Mouse (Mus musculus) forebrain, embryonic 10.5 days (tissue): Measurements from ENCODE around the gene Kcp. TPM values are rescaled to one million over a fixed set of nuclear protein-coding genes. Genes with fewer than 3 reads are reported as not detected.
A peak's percentile ranks its signal among the peaks of the same experiment; 100 is the strongest.

Experiments
- DNase-seq: peaks from one replicate; pipeline ENCODE4 v3.0.0-alpha.2; 2017; ENCODE audit warnings: low spot score; ENCODE audit errors: extremely low spot score
- H3K27ac ChIP-seq: fragments of 300-500 bp; sonication (generic); 2 replicates; pipeline ENCODE4 v1.5.1; 2016; ENCODE audit warnings: mild to moderate bottlenecking
- H3K27me3 ChIP-seq: fragments of 300-500 bp; sonication (generic); 2 replicates; pipeline ENCODE4 v1.6.1; 2016; ENCODE audit warnings: mild to moderate bottlenecking; ENCODE audit not compliant: poor library complexity, severe bottlenecking
- H3K36me3 ChIP-seq: fragments of 300-500 bp; sonication (generic); replicated peaks from 2 replicates; pipeline ENCODE4 v1.6.1; 2016; ENCODE audit warnings: mild to moderate bottlenecking, moderate library complexity
- H3K4me1 ChIP-seq: fragments of 300-500 bp; sonication (generic); 2 replicates; pipeline ENCODE4 v1.6.1; 2016
- H3K4me3 ChIP-seq: fragments of 300-500 bp; sonication (generic); 2 replicates; pipeline ENCODE4 v1.5.1; 2016; ENCODE audit warnings: mild to moderate bottlenecking, moderate library complexity
- H3K9me3 ChIP-seq: fragments of 300-500 bp; sonication (generic); 2 replicates; pipeline ENCODE4 v1.6.1; 2016; ENCODE audit warnings: mild to moderate bottlenecking, moderate library complexity
- WGBS: fragments of 180-500 bp; shearing (Covaris S2); methylation state at CpG from one replicate; pipeline ENCODE4 v1.1.7; 2016; 5-methylcytosine and 5-hydroxymethylcytosine counted together
- polyA plus RNA-seq: library from polyadenylated mRNA; unstranded; fragments of >200 nt; fragmentation: Nextera tagmentation; extraction: Ambion mirVana; gene quantifications from 2 replicates; pipeline ENCODE4 v1.2.1, GENCODE M21; 2016

Gene Kcp
- 10.8 and 10.9 TPM in 2 replicates for polyA plus RNA-seq

DNA sequence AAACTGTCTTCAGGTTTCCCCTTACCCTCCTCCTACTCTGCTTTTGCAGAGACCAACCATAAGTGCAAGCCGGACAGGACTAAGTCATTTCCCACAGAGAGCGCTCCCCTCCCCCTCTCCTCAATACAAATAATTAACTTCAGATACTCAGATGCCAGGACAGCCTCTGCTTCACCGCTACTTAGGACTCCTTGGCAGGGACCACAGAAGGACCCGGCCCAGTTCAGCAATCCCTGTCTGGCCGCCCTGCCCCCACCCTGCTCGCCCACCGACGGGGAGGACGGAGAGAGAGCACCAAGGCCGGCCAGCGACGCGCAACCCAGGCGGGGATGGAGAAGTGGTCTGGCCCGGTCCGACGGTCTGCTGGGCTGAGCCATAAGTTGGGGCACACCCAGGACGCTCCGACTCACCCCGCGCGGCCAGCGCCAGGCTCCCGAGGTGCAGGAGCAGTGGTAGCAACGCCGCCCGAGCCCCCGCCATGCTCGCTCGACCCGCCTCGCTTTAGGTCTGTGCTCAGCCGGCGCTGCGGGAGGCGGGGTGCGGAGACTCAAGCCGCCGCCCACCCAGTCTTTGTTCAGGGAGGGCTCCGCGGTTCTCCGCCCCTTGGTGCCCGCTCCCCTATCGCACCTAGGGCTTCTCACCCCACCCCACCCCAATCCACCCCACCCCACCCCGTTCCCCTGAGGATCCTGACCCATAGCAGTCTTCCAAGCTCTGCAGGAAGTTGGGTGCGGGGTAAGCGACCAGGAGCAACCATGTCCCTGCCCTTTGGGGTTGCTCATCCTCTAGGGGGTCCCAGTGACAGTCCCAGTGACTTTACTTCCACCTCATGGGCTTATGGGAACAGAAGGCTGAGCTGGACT, at the start of gene Kcp:
Gene Kcp, minus strand, starts transcription at position 506 of the 863 bp plus-strand sequence.
- Histone ChIP-seq H3K4me1 (peaks cover 58% of the 10 kb centered on the region), H3K9me3 (no peaks in the 10 kb centered on the region), H3K27ac (peak within 1 kb of the TSS; percentile 83), H3K27me3 (peaks cover 87% of the 10 kb centered on the region), H3K4me3 (peak within 1 kb of the TSS; percentile 61), H3K36me3 (no peaks in the 10 kb centered on the region)
- WGBS: 1% methylated on average over 47 of the region's 47 CpGs
- DNase-seq: peak; percentile 41

DNA sequence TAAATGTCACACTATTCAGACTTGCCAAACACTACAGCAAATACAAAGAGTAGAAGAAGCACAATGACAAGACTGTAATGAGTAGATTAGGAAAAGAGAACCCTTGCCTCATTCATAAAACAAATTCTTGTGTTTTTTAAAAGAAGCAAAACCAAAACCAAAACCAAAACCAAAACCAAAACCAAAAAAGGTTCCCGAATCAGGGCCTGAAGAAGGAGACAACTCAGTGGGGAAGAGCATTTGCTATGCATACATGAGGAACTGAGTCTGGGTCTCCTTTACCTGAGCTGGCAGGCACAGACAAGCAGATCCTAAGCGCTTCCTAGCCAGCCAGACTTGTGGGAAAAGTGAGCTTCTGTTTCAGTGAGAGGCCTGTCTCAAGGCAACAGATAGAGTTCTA, 49.4 kb upstream of the Kcp start:
- no peaks in the 10 kb centered on the region for H3K9me3 ChIP-seq
- DNase-seq: no peak
- WGBS: 92% methylated on average over 2 of the region's 2 CpGs
- no peak overlapping the region for H3K4me3 ChIP-seq
- H3K27ac ChIP-seq: no peak overlapping the region
- H3K27me3 ChIP-seq: no peaks in the 10 kb centered on the region
- peaks cover 99% of the 10 kb centered on the region for H3K36me3 ChIP-seq
- no peaks in the 10 kb centered on the region for H3K4me1 ChIP-seq

DNA sequence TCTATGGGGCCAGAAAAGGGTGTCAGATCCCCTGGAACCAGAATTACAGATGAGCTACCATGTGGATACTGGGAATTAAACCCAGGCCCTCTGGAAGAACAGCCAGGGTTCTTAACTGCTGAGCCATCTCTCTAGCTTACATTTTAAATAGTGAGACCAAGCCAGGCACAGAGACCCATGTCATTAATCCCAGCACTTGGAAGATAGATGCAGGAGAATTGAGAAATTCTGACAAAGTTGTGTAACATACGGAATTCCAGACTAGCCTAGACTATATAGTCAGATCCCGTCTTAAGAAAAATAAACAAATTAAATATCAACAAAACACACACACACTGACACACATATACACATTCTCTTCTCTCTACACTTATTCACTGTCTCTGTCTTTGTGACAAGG, 44.8 kb upstream of the Kcp start:
- no peaks in the 10 kb centered on the region for H3K27me3 ChIP-seq
- H3K27ac ChIP-seq: no peak overlapping the region
- 91% methylated on average over 2 of the region's 2 CpGs for WGBS
- no peak overlapping the region for H3K4me3 ChIP-seq
- DNase-seq: no peak
- H3K36me3 ChIP-seq: peaks cover 97% of the 10 kb centered on the region
- H3K4me1 ChIP-seq: no peaks in the 10 kb centered on the region
- H3K9me3 ChIP-seq: no peaks in the 10 kb centered on the region

DNA sequence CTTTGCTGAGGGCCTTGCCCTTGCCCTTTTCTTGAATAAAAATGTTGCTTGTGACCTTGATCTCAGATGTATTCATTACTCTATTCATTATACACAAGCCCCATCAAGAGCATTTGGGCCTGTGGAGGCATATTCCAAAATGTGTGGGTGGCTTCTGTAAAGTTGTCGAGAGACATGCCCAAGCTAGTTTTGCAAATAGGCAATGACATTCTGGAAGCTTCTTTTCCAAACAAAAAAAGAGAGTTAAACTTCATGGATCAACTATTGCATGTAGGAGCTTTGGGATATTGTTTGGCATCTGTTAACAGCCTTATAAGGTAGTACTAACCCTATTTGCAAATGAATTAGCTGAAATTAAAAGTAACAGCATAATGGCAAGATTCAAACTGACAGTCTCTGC, 40.3 kb upstream of the Kcp start:
- Histone ChIP-seq H3K27ac (no peak overlapping the region), H3K4me3 (no peak overlapping the region), H3K4me1 (no peaks in the 10 kb centered on the region), H3K9me3 (peaks cover 8% of the 10 kb centered on the region; the same call in 1 of the 2 replicates), H3K36me3 (peaks cover 97% of the 10 kb centered on the region), H3K27me3 (no peaks in the 10 kb centered on the region)
- WGBS: 93% methylated on average over 1 of the region's 1 CpGs
- no peak for DNase-seq

GRCm38 (mm10) chr6:29547582-29547981, 39.8 kb upstream of the Kcp start:
- H3K4me1 ChIP-seq: no peaks in the 10 kb centered on the region
- no peak overlapping the region for H3K27ac ChIP-seq
- peaks cover 97% of the 10 kb centered on the region for H3K36me3 ChIP-seq
- no peak overlapping the region for H3K4me3 ChIP-seq
- H3K27me3 ChIP-seq: no peaks in the 10 kb centered on the region
- peaks cover 8% of the 10 kb centered on the region; the same call in 1 of the 2 replicates for H3K9me3 ChIP-seq
- no peak for DNase-seq

DNA sequence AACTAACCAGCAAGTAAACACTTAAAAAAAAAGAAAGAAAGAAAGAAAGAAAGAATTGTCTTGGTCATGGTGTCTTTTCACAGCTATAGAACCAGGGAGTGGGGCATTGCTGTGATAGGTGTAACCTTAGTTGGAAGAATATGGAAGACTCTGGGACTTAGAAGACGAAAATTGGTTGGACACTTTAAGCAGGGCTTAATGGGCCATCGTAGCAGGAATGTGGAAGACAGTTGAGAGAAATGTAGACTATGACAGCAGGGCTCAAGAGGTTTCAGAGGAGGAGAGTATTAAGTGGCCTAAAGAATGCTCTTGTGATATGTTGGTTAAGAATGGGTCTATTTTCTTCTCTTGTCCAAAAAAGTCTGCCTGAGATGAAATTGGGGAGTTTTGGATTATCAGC, 37.9 kb upstream of the Kcp start:
- no peak for DNase-seq
- Histone ChIP-seq H3K4me1 (no peaks in the 10 kb centered on the region), H3K27ac (no peak overlapping the region), H3K9me3 (peaks cover 8% of the 10 kb centered on the region; the same call in 1 of the 2 replicates), H3K27me3 (no peaks in the 10 kb centered on the region), H3K4me3 (no peak overlapping the region), H3K36me3 (peaks cover 96% of the 10 kb centered on the region)
- whole genome bisulfite sequencing: 92% methylated on average over 2 of the region's 2 CpGs

DNA sequence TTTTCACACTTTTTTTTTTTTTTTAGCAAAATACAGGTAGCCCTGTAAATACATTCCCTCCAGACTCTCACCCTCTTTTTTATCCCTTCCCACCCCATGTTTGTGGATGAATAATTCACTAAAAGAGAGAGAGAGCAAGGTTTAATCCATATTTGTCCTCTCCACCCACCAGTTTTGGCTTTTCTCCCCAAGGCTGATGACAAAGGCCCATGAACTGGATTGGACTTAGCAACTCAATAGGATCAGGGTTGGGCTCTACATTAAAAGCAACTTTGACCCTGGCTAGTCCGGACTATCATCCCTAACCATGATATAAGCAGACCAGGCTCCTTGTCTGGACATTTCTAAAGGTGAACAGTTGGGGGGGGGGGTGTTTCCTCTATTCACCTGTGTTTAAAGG, 33.2 kb upstream of the Kcp start:
- Histone ChIP-seq H3K27me3 (no peaks in the 10 kb centered on the region), H3K4me3 (no peak overlapping the region), H3K36me3 (peaks cover 74% of the 10 kb centered on the region), H3K27ac (no peak overlapping the region), H3K9me3 (peaks cover 8% of the 10 kb centered on the region; the same call in 1 of the 2 replicates), H3K4me1 (no peaks in the 10 kb centered on the region)
- DNase-seq: no peak
- WGBS: 94% methylated on average over 1 of the region's 1 CpGs

DNA sequence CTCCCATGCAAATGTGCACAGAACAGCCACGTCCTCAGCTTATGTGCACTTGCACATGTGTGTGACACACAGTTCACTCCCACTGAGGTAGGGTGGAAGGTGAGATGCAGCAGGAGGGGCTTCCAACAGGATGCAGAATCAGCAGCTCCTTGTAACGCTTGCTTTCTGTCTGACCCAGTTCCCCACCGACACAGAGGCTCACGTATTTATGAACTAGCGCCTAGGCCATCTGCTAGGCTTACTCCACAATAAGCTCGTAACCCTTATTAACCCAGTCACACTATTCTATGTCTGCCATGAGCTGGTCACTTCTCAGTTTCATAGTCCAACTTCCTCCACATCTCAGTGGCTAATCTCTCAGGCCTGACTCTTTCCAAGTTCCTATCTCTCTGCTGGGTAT, 32.5 kb upstream of the Kcp start:
- no peaks in the 10 kb centered on the region for H3K27me3 ChIP-seq
- H3K4me3 ChIP-seq: no peak overlapping the region
- no peak overlapping the region for H3K27ac ChIP-seq
- no peak for DNase-seq
- H3K36me3 ChIP-seq: peaks cover 67% of the 10 kb centered on the region
- no peaks in the 10 kb centered on the region for H3K4me1 ChIP-seq
- H3K9me3 ChIP-seq: peaks cover 3% of the 10 kb centered on the region; the same call in 1 of the 2 replicates
- WGBS: 92% methylated on average over 6 of the region's 6 CpGs

- WGBS: 90% methylated on average over 8 of the region's 8 CpGs
- peaks cover 60% of the 10 kb centered on the region for H3K36me3 ChIP-seq
- DNase-seq: no peak
- no peak overlapping the region for H3K27ac ChIP-seq
- no peaks in the 10 kb centered on the region for H3K27me3 ChIP-seq
- no peaks in the 10 kb centered on the region for H3K4me1 ChIP-seq
- no peak overlapping the region for H3K4me3 ChIP-seq
- H3K9me3 ChIP-seq: no peaks in the 10 kb centered on the region
Measured at GRCm38 (mm10) chr6:29539502-29539901, 31.8 kb upstream of the Kcp start.

- no peak for DNase-seq
- no peaks in the 10 kb centered on the region for H3K4me1 ChIP-seq
- H3K4me3 ChIP-seq: no peak overlapping the region
- no peaks in the 10 kb centered on the region for H3K9me3 ChIP-seq
- H3K27me3 ChIP-seq: 0 out of 2 replicates have a peak, but pooled peaks cover under 1% of the 10 kb centered on the region
- H3K27ac ChIP-seq: no peak overlapping the region
- H3K36me3 ChIP-seq: peaks cover 37% of the 10 kb centered on the region
- WGBS: 89% methylated on average over 3 of the region's 3 CpGs
Measured at GRCm38 (mm10) chr6:29537221-29537620, 29.5 kb upstream of the Kcp start.

DNA sequence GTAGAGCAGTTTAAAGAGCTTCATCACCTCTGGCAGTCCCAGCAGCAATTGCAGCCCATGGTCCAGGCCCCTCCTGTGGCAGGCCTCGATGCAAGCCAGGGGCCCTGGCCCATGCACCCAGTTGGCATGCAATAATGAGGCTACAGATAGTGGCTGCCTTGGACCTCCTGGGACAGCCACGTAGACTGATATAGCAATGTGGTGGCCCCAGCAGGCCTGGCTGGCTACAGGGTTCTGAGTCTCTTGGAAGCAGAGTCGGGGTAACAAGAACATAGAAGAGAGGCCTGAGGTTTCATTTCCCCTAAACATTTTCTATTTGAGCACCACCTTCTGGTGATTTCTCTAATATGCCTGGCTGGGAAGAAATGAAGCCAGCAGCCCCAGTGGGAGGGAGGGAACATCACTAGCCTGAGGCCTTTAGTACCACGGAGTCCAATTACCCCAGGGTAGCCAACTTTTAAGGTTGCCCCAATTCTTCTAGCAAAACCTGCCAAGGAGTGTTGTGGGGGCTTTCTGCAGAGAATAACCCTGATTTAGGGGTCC, 29.0 kb upstream of the Kcp start:
- DNase-seq: no peak
- Histone ChIP-seq H3K27ac (no peak overlapping the region), H3K9me3 (no peaks in the 10 kb centered on the region), H3K36me3 (peaks cover 32% of the 10 kb centered on the region), H3K27me3 (peaks cover 5% of the 10 kb centered on the region; the same call in 1 of the 2 replicates), H3K4me3 (no peak overlapping the region), H3K4me1 (no peaks in the 10 kb centered on the region)
- WGBS: 79% methylated on average over 4 of the region's 4 CpGs

DNA sequence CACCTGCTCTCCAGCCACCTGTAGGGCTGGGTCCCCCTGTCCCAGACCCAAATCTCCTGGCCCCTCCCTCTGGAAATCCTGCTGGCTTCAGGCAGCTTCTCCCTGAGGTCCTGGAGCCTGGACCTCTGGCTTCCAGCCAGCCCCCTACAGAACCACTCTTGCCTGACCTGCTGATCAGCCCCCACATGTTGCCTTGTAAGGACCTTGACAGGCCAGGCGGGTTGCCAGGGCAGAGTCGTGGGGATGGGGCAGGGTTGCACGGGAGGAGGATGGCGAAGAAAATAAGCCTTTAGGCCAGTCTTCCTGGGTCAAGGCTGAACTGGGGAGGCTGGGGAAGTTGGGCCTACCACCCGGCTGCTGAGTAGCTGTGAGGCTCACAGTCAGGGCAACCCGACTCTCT, 27.6 kb upstream of the Kcp start:
- no peak for DNase-seq
- peaks cover 19% of the 10 kb centered on the region for H3K27me3 ChIP-seq
- no peak overlapping the region for H3K4me3 ChIP-seq
- H3K36me3 ChIP-seq: peaks cover 20% of the 10 kb centered on the region
- 76% methylated on average over 6 of the region's 6 CpGs for WGBS
- no peaks in the 10 kb centered on the region for H3K9me3 ChIP-seq
- H3K27ac ChIP-seq: no peak overlapping the region
- no peaks in the 10 kb centered on the region for H3K4me1 ChIP-seq

- Histone ChIP-seq H3K9me3 (peaks cover 3% of the 10 kb centered on the region; the same call in 1 of the 2 replicates), H3K27me3 (peaks cover 72% of the 10 kb centered on the region), H3K4me3 (no peak overlapping the region), H3K36me3 (no peaks in the 10 kb centered on the region), H3K4me1 (peaks cover 30% of the 10 kb centered on the region), H3K27ac (no peak overlapping the region)
- DNase-seq: no peak
- 59% methylated on average over 4 of the region's 4 CpGs for WGBS
Measured at GRCm38 (mm10) chr6:29530050-29530449, 22.3 kb upstream of the Kcp start.
